Mouse (Mus musculus) heart, postnatal 0 days (tissue): Measurements from ENCODE around the gene Cd7.

Experiments
- CTCF ChIP-seq: IDR thresholded peaks from 2 replicates; pipeline ENCODE4 v1.5.1; 2016; ENCODE audit warnings: antibody characterized with exemption, control low read depth, low read depth
- EP300 ChIP-seq: IDR thresholded peaks from 2 replicates; pipeline ENCODE4 v1.6.1; 2016; ENCODE audit warnings: antibody characterized with exemption, low read depth

GRCm38 (mm10) chr11:121080330-121080729 is 41.1 kb upstream of the Cd7 start:
- TF ChIP-seq CTCF (no peak), EP300 (no peak)
